Mouse (Mus musculus) megakaryocyte, embryonic 14.5 days (primary cell): ENCODE measurements at regions not wholly inside any gene's neighbourhood (a gene's known extent, or its start where the extent isn't known, plus 50 kb on each side); places are given as distances from the start of the nearest gene placed in this dataset.

Experiments used
- FLI1 ChIP-seq: IDR thresholded peaks from 2 replicates; pipeline ENCODE4 v1.6.1; 2012; ENCODE audit warnings: low read length, inconsistent platforms, mixed read lengths
- GATA1 ChIP-seq: IDR thresholded peaks from 3 replicates; pipeline ENCODE4 v1.6.1; 2012; ENCODE audit warnings: mixed read lengths, low read length, inconsistent platforms, borderline replicate concordance

DNA sequence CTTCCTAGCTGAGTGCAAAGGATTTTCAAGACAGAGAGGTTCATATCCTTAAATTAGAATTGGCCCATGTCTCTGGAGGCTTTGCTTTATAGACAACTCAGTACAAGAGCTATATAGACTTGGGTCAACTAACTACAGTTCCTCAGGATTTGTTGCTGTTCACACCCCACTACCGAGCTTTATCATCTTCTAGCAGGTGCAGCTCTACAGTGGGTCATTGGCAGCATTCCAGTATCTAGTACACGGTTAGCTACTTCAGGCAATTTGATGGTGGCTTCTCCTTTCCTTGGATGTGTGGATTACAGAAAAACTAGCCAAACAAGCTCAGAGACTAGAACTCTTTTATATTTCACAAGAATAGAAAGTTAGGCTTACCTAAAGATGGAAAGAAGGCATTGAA, 282.3 kb downstream of the Insc start:
- TF ChIP-seq GATA1 (no peak), FLI1 (no peak)
